Mouse (Mus musculus) hindbrain, embryonic 15.5 days (tissue): ENCODE measurements around the gene Hspb3. TPM values are rescaled to one million over a fixed set of nuclear protein-coding genes. Genes with fewer than 3 reads are reported as not detected.

Experiments
- ATAC-seq: fragments of 200-750 bp; cut with Nextera tagmentation; 2 replicates; pipeline ENCODE4 v1.8.0; 2017; ENCODE audit warnings: low read depth, moderate number of reproducible peaks, moderate TSS enrichment; ENCODE audit not compliant: low FRiP score
- H3K27ac ChIP-seq: fragments of 300-500 bp; sonication (generic); replicated peaks from 2 replicates; pipeline ENCODE4 v1.5.1; 2015; ENCODE audit warnings: mild to moderate bottlenecking, inconsistent platforms
- H3K27me3 ChIP-seq: fragments of 300-500 bp; sonication (generic); 2 replicates; pipeline ENCODE4 v1.6.1; 2015; ENCODE audit warnings: control low read depth, inconsistent platforms
- H3K36me3 ChIP-seq: fragments of 300-500 bp; sonication (generic); 2 replicates; pipeline ENCODE4 v1.6.1; 2015; ENCODE audit warnings: control low read depth, inconsistent platforms
- H3K4me1 ChIP-seq: fragments of 300-500 bp; sonication (generic); replicated peaks from 2 replicates; pipeline ENCODE4 v1.6.1; 2015; ENCODE audit warnings: control low read depth, inconsistent platforms
- H3K4me2 ChIP-seq: fragments of 300-500 bp; sonication (generic); 2 replicates; pipeline ENCODE4 v1.6.1; 2015; ENCODE audit warnings: moderate library complexity, mild to moderate bottlenecking, inconsistent platforms
- H3K4me3 ChIP-seq: fragments of 300-500 bp; sonication (generic); 2 replicates; pipeline ENCODE4 v1.5.1; 2015; ENCODE audit warnings: mild to moderate bottlenecking, inconsistent platforms
- H3K9ac ChIP-seq: fragments of 300-500 bp; sonication (generic); 2 replicates; pipeline ENCODE4 v1.6.1; 2015; ENCODE audit warnings: inconsistent platforms
- H3K9me3 ChIP-seq: fragments of 300-500 bp; sonication (generic); 2 replicates; pipeline ENCODE4 v1.6.1; 2016; ENCODE audit warnings: control low read depth, inconsistent platforms
- WGBS: fragments of 180-500 bp; shearing (Covaris S2); methylation state at CpG from one replicate; pipeline ENCODE4 v1.1.7; 2015; 5-methylcytosine and 5-hydroxymethylcytosine counted together
- polyA plus RNA-seq: library from polyadenylated mRNA; unstranded; fragments of >200 nt; fragmentation: Nextera tagmentation; extraction: Ambion mirVana; gene quantifications from 2 replicates; pipeline ENCODE4 v1.2.1, GENCODE M21; 2015

The Hspb3 gene
- polyA plus RNA-seq, 1 experiment from 2014 or later: 0.19 TPM

DNA sequence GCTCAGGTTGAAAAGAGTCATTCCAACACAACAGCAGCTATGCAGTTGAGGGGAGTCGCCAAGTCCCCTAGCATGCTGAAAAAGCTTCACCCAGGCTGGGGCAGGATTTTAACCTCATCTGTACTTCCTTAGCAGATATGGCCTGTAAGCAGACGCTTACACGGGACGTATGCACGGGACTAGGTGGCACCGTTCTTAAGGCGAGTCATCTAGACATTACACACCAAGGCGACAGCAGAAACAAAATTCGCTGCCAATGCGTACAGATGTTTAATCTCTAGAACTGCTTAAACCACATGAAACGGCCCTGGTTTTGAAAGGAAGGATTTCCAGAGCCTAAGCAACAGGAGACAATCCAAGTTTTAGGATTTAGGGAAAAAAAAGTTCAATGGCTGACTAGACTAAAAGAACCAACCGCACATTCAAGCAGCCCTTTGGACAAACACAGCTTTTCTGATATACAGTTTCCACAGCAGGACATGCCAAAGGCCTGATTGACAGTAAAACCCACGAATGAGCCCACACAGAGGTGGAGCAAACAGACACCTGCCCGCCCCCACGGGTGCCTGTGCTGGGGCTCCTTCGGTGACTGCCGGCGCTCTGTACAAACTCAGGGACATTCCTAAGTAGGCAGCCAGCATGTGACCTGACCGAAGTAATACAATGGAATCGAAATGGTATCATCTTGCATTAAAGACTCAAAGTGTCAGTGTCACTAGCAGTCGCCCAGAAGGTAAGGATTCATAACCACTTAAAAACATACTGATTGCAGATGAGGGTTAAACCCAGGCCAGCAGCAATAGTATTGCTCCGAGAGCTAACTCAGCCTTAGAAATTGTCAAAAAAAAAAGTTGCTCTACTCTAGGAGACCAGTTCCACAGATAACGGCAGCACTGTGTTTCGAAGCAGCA is 48.6 kb downstream of the Hspb3 start:
- H3K27ac ChIP-seq: peak overlapping the region; percentile 19; the same call in 1 of the 2 replicates

DNA sequence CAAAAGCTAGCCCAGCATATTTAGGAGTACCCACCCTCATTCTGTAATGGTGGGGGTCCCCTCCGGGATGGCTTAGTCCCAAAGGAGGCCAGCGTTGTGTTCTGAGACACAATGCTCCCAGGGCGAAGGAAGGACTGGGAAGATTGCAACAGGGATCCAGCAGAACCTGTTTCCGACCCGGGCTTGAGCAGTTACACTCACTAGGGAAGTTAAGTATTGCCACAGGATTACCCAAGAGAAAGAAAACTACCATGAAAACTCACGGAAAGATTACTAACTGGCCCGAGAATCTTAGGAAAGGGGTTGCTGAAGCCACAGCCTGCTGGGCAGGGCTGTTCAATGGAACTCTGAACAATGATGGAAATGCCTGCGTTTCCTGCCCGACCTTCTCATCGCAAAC is 49.6 kb downstream of the Hspb3 start:
- Histone ChIP-seq H3K4me2 (peak overlapping the region; percentile 88), H3K4me1 (peaks cover 69% of the 10 kb centered on the region), H3K27ac (no peak overlapping the region), H3K27me3 (no peaks in the 10 kb centered on the region), H3K9me3 (no peaks in the 10 kb centered on the region), H3K4me3 (peak overlapping the region; percentile 62), H3K9ac (no peak overlapping the region), H3K36me3 (no peaks in the 10 kb centered on the region)
- ATAC-seq: no peak
- 34% methylated on average over 10 of the region's 10 CpGs for WGBS

More for the DNA sequence above, 48.6 kb downstream of the Hspb3 start:
- WGBS: 20% methylated on average over 24 of the region's 24 CpGs
- peak overlapping the region; percentile 76 for H3K9ac ChIP-seq
- no peaks in the 10 kb centered on the region for H3K27me3 ChIP-seq
- peaks cover 69% of the 10 kb centered on the region for H3K4me1 ChIP-seq
- H3K36me3 ChIP-seq: no peaks in the 10 kb centered on the region
- no peak for ATAC-seq
- peak overlapping the region; percentile 88 for H3K4me2 ChIP-seq
- H3K4me3 ChIP-seq: peak overlapping the region; percentile 62
- H3K9me3 ChIP-seq: no peaks in the 10 kb centered on the region

GRCm38 (mm10) chr13:113613341-113613740 is 50.1 kb downstream of the Hspb3 start:
- no peak for ATAC-seq
- Histone ChIP-seq H3K9ac (0 out of 2 replicates have a peak overlapping the region, but pooled peaks have one; percentile 14), H3K27ac (no peak overlapping the region), H3K4me3 (peak overlapping the region; percentile 62), H3K27me3 (no peaks in the 10 kb centered on the region), H3K4me1 (peaks cover 72% of the 10 kb centered on the region), H3K36me3 (no peaks in the 10 kb centered on the region), H3K4me2 (peak overlapping the region; percentile 88), H3K9me3 (no peaks in the 10 kb centered on the region)
- 26% methylated on average over 12 of the region's 12 CpGs for WGBS

Other genes starting within 250 kb of the Hspb3 start
- 11.3 and 12.0 TPM in 2 replicates for gene Snx18, start 45.1 kb downstream of the Hspb3 start, polyA plus RNA-seq
- gene Arl15, start 130.8 kb upstream of the Hspb3 start, polyA plus RNA-seq: 13.2 and 13.8 TPM in 2 replicates